Mouse (Mus musculus) cerebellum, adult 9-10 months (tissue): Measurements from ENCODE around the gene Gm49369.
A peak's percentile ranks its signal among the peaks of the same experiment; 100 is the strongest.
"Not testable (repeated sequence)": the region's sequence is repeated elsewhere in the genome, so short reads cannot be mapped to it uniquely, and the experiment has no call there.

Source experiments
- DNase-seq: peaks from one replicate; pipeline ENCODE4 v3.0.0; 2022

Gene Gm49369

DNA sequence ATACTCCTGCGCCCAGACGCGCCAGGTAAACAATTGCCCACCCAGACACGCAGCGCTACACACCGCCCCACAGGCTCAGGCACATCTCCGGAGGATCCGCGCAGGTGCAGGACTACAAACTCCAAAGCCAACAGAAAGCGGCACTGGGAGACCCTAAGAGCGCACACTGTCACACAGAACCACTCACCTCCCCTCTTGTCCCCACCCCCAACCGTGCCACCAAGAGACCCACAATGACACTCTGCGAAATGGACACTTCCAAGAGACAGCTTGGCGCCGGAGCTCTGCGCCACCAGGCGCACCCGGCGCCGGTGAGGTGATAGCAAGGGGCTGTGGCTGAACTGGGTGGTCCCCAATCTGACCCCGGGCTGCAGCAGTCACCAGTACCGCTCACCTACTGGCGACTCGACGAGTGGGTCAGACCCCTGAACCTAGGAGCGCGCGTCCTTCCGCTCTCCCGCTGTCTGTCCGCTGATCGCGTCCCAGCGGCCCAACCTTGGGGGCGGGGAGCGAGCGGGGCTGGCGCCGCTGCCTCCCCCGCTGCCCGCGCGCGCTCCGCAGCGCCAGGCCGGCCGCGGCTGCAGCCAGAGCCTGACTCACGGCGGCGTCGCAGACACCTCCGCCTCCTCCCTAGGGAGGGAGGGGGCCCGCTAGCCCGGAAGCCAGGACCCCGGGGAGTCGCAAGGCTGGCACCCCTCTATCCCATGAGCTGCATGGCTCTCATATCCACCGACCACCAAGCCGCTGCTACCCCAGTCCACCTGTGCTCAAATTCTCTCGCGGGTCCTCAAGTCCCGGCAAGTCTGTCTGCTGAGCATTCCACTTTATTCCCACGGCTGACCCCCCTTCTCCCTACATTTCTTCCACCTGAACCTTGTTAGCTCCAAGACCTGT, 10.5 kb downstream of the Gm49369 start:
- peak; percentile 64 for DNase-seq

DNA sequence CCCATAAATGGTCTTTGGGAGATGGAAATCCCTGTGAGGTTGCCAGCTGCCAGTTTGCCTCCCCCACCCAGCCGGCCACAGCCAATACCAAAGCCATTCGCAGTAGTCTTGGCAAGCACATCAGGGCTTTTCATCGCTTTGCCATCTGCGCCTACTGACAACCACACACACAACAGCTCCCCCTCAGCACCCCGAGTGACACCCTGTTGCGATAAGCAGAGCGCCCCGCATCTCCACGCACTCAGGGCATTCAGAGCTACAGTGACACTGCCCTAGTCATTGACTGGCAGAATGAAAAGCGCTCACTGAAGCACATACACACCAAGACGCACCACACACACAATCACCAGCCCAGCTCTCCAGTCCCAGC, 11.1 kb downstream of the Gm49369 start:
- DNase-seq: peak; percentile 87

DNA sequence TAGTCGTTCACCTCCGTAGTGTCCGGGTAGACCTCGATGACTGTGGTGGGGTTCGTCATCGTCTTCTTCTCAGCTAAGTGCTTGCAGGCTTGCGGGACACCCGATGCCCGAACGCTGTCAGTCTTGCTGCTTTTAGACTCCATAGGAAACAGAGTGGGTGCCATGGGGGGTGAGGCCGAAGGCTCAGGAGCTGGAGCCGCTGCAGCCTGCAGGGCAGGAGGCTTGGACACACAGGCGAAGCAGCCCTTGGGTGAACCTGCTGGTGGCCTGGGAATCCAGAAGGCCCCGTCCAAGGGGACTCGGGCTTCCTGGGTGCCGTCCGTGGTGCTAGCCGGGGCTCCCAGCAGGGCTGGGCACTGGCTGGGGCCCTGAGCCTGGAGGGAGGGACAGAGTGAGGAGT, 11.5 kb downstream of the Gm49369 start:
- DNase-seq: peak; percentile 66

DNA sequence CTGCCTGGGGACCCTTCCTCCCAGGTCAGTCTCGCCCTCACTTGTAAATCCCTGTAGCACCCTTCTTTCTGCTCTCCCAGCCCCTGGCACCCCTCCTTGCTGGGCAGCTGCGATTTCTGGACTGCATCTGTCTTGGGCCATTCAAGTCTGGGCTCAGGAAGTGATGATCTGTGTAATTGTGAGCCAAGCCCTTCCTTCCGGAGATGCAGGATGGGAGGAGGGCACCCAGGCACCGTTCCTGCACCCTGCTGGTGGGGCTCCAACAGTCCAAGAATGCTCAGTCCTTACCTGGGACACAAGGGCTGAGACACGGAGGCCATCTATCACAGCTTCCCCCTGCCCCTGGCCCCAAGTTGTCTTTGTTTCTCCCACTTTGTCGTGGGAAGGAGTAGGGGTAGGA, 12.6 kb downstream of the Gm49369 start:
- peak; percentile 81 for DNase-seq

DNA sequence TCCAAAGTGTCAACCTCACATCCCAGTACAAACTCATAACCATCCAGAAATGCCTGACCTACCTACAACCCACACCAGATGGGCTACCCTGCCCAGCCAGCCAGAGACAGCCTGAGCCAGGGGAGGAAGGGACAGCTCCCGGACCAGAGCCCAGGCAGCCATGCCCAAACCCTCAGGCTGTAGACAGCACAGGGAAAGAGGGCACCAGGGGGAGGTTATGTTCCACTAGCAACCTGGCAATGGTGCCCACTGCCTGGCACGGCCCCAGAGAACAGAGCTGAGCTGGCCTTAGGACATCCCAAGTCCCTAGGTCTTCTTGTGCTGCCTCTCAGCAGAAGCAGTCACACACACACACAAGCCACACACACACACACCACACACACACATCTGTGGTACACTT, 13.6 kb downstream of the Gm49369 start:
- DNase-seq: peak; percentile 96

DNA sequence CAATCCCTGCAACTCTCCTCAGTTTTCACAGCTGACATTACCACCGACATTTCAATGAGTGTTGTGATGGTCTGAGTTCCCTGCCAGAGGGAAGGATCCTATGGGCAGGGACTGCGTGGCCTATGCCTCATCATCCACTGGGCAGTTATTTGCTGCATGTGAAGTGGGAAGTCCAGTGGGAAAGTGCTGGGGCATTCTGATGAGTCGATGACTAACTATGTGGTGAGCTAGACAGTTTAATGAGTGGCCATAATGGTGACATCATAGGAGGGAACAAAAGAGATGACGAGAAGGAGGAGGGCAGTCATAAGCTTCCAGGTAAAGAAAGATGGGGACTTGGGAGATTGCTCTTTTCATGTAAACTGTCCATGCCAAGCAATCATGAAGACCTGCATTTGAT, 19.4 kb downstream of the Gm49369 start:
- peak; percentile 18 for DNase-seq

DNA sequence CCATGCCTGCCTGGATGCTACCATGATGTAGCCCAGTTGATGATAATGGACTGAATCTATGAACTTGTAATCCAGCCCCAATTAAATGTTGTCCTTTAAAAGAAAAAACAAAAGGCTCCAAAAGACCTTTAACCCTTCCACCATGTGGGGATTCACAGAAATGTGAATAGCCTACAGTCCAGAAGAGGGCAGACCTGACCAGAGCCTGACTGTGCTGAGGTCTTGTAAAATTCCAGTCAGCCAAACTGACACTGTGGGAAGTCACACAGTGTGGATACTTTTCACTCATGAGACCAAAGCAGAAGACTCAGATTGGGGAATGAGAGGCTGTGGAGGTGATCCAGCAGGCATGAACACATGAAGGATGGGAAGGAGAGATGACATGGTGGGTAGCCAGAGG, 21.7 kb downstream of the Gm49369 start:
- peak; percentile 57 for DNase-seq

DNA sequence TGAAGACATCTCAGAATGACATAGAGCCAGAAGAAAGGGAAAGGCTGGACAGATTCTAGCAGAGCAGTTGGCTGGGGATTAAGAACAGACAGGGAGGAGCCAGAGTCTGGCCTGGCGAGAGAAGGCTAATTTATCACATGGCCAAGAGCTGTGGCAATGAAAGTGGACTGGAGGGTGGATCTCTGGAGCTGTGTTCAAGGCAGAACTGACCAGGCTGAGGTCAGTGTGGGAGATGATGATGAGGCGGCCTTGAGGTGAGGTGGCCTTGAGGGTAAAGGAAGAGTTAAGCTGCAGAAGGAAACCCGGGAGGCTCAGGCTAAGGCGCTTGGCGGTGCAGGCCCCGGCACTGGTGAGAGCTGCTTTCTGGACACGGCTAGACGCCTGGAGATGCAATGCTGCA, 23.3 kb downstream of the Gm49369 start:
- peak; percentile 26 for DNase-seq

DNA sequence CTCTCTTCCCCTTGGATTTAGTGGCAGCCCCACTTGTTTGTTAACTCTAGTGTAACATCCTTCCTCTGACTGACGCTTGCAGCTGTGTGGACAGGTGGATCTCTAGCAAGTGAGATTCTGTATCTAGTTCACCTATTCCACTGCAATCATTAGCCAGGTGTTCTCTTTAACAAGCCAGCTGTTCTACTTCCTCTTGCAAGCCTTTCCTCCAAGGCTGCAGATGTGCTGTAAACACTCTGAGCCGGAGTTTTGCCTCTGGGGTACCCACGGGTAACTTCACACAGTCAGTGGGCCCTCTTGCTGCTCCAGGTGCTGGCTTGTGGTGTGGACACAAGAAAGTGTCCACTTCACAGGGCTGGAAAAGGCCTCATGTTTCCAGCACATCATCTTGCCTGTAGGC, 24.9 kb downstream of the Gm49369 start:
- DNase-seq: no peak

DNA sequence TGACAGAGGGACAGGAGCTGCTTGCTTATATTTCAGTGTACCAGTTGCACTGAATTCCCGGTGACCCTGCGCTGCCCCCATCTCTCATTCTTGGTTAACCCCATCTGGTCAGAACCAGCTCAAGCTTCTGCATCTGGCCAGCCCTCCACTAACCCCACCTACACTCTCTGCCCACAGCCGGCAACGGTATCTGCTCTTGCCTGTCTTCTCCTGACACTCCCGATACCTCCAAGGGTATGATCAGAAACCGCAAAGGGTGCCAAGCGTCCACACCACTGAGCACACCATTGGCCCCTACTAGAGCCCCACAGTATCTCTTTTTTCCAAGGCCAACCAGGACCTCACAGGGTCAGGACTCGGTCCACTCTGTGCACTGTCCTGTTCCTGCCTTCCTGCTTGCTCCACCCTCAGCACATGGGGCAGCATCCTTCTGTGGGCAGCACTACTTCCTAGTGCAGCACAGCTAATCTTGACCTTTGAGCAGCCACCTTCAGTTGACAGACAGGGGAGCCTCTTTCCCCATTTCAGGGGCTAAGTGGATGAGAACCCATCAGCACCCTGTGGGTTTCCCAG, 27.7 kb downstream of the Gm49369 start:
- DNase-seq: no peak

DNA sequence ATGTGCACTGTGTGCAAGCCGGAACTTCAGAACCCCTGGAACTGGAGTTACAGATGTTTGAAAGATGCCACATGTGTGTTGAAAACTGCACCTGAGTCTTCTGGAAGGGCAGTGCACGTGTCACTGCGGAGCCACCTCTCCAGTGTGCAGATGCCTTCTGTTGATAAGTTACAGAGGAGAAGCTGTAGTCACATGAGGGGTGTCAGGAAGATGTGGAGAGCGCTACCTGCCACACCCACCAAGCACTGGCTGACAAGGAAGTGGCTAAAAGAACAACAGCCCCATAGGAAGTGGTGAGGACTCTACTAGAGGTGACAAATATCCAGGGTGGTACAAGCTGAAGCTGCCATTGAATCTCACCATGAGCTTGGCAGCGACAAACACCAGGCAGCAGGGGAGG, 28.6 kb downstream of the Gm49369 start:
- DNase-seq: no peak

DNA sequence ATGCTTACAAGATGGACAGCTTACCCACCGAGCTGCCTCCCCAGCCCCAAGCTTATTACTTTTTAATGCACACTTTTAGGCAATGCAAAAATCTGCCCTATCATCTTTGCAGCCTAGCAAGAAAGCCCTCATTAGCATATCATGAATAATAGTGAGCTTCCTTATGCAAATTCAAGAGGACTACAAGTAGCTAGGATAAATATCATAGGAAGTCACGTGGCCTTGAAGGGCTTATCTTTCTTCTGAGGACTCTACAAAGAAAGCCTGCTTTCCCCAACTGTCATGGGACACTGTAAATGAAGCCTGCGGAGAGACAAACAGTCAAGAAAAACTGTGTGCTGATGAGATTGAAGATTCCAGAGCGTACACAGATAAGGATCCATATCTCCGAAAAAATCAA, 30.9 kb downstream of the Gm49369 start:
- no peak for DNase-seq

DNA sequence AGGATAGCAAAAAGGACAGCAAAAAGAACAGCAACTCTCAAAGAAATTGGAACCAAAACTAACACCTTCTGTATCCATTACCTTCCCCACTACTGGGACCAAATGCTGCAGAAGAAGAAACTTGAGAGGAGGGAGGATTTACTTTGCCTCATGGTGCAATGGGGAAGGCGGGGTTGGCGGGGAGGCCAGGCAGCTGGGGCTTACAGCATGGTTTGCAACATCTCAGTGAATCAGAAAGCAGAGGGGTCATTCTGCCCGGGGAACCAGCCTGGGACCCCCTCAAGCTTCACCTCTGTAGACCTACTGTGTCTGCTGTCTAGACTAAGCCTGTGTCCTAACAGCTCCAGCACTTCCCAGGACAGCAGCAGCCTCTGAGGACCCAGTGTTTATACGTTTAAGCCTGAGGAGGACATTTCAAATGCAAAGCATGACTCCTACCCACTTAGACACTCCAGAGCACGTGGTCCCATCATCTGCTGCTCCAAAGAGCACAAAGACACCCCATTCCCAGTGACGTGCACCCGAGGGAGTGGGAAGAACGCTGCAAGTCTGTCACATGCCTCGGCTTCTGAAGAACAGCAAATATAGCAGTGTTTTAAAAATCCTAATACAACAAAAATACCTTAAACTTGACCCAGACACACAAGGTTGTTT, 33.0 kb downstream of the Gm49369 start:
- no peak for DNase-seq

DNA sequence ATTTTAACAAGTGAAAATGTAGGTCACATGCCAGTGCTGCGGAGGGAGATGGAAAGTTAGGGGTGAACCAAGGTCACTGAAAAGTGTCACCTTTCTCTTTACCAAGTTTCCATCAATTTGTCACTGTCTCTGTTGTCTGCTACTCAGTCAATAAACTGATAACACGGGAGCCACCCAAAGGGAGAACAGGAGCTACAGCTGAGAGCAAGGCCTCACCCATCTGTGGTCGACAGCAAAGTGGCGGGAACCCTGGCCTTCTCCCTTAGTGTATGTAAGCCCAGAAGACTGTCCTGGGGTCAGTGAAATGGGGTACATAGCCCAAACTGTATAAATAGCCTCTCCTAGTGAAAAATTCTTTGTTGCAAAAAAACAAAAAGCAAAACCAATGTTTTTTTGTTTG, 34.9 kb downstream of the Gm49369 start:
- no peak for DNase-seq

DNA sequence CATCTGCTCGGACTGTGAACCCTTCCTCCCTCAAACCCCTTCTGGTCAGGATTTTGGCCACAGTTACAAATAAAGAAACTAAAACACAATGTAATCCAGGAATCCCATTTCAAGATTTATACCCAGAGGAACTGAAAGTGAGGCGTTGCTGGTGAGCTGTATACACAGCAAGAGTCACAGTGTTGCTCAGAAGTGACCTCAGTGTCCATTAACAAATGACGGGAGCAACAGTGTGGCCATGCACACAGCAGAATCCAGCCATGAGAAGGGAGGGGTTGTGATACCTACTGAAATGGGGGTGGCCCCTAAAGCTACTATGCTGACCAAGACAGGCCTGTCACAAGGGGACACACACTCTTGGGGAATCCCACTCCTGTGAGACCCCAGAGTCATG, 40.2 kb downstream of the Gm49369 start:
- no peak for DNase-seq

DNA sequence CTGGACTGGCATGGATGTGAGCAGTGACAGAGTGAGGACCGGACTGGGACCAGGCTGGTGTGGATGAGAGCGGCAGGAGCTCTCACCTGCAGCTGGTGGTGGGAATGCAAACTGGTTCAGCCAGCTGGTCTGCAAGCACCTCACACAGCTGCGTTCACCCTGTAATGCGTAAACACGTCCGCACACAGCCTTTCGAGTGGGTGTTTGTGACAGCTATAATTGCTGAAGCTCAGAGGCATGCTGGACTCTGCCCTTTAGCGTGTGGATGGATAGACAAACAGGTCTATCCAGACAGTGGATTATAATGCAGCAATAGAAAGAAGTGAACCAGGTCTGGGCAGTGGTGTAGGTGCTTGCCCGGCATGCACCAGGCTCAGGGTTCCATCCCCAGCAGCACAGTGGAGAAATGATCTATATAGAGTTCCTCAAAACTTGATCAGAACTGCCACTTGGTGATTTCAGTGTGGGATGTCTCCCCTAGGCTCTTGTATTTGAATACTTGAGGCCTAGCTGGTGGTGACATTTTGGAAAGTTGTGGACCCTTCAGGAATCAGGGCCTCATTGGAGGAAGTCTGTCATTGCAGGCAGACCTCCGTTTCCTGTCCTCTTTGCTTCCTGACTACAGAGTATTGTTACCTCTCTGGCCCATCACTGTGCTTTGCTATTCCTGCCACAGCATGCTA, 40.8 kb downstream of the Gm49369 start:
- no peak for DNase-seq

DNA sequence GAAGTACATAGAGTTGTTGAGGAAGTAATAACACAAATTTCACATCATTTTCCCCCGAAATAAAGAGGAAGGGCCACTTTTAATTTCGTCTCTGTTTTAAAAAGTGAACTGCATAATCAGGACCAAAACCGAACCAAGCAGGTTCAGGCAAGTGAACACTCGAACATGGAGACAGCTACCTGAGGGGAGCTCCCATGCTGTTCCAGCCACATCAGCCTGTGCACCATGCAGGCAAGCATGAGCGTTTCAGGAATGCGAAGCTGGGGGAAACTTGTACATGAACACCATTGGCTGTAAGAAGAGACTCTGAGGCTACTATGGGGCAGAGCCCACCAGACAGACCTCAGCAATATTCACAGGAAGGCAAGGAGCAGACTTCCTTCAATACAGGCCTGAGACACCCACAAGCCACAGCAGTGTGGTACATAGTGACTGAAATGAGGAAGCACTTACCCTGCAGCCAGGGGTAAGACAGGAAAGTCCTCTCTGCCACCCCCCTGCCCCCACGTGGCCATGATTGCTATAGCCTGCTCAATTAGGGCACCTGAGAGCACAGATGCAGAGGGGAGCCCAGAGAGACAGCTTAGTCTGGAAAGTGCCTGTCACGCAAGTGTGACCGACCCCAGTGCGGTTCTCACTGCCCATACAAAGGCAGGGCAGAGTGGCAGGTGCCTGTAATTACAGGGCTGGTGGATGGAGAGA, 42.0 kb downstream of the Gm49369 start:
- no peak for DNase-seq

DNA sequence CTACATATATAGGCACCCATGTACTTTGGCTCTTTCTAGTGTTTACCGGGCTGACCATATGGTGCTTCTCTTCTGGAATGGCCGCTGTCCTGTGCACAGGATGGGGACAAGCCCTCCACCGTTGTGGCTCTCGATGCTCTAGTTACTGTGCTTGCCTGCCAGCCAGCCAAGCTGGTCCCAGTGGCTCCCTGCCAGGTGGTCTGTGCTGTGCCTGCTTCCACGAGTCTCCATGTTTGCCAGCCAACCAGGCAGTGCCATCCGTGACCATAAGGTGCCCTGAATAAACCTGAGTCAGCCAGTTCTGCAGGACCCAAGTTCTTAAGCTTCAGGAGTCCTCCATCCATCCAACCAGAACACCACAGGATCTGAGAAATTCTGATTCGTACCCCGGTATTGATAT, 47.3 kb downstream of the Gm49369 start:
- DNase-seq: peak; percentile 92

DNA sequence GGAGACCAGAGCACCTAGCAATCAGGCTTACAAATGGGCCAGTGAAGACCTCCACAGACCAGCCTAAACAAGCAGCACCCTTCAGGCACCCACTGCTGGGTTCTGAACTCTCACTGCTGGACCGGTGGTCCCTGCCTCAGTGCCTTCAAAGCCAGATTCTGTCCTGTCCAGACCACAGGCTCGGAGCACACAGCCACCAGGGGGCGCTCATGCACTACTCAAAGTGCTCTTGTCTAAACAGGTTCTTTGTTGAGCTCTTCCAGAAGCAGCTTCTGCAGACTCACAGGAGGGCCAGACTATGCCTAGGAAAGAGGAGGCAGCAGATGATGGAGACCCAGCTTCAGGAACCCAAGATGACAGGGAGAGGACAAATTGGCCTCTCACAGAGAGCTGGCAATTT, 48.2 kb downstream of the Gm49369 start:
- DNase-seq: peak; percentile 92

DNA sequence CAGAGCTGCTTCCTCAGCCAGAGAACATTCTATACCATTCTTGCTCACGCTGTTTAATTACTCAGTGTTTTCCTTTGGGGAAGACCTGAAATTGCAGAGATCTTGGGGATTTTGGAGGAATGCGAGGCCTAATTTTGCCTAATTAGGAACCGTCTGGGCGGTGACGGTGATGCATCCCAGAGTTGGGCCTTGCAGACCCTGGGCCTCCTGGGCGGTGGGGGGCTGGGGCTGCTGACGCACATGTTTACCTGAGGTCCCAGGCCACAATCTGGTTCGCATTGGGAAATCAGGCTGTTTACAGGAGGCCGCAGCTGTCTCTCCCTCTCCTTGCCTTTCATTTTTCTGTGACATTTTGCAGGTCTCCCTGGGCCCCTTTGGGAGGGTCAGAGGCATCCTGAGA, 49.7 kb downstream of the Gm49369 start:
- DNase-seq: not testable (repeated sequence)

DNA sequence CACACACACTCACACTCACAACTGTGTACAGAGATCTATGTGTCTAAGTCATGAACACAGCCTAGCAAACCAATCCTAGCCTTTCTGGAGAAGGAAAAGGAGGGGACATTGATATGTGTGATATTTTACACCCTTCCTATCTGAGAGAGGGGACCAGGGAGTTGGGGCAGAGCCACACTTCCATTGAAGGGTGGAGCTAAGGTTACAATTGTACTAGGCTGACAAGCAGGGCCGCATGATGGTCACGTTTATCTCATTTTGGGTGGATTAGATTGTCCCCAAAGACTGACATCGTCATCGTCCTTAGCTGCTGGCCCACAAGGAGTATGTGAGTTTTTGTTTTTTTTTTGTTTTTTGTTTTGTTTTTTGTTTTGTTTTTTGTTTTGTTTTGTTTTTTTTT, 51.2 kb downstream of the Gm49369 start:
- DNase-seq: no peak

DNA sequence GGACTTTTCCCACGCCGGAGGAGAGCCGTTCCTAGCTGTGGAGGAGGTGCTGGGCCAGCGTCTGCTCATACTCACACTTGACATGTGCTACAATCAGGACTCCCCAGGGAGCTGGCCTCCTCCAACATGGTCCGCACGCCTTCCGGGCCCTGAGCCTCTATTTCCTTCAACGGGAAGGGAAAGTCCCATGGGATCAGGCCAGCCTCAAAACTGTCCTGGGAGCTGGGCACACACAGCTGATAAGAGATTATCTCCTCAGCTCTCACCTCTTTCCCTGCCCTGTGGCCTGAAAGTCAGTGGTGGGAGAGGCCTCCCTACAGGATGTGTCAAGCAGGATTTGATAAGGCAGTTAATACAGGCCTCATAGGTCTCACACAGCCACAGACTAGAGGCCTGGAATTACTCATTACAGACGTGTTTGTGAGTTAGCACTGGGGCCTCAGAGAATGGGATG, 52.2 kb downstream of the Gm49369 start:
- no peak for DNase-seq

DNA sequence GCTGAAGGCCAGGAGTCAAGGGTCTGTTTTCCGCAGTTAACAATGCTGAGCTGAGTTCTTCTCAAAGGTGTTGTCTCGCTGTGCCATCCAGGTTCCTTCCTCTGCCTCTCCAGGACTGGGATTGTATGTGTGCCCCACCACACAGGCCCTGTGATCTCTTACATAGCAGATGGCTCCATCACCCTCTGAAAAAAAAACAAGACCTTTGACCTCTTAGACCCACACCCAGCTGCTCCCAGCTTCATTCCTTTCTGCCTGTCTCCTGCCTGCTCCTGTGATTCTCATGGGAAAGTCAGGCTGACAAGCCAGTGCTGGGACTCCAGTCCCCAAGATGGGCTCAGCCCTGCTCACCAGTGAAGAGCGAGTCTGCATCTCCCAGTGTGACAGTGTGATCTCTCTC, 54.0 kb downstream of the Gm49369 start:
- no peak for DNase-seq
